Mouse (Mus musculus) limb, embryonic 15.5 days (tissue): ENCODE measurements around the gene Pla2g2c. TPM values are rescaled to one million over a fixed set of nuclear protein-coding genes. Genes with fewer than 3 reads are reported as not detected.

Source experiments
- ATAC-seq: fragments of 200-750 bp; cut with Nextera tagmentation; 2 replicates; pipeline ENCODE4 v1.8.0; 2017; ENCODE audit warnings: low read depth, moderate TSS enrichment; ENCODE audit not compliant: insufficient number of reproducible peaks, low FRiP score, low TSS enrichment
- H3K27ac ChIP-seq: fragments of 300-500 bp; sonication (generic); 2 replicates; pipeline ENCODE4 v1.5.1; 2015; ENCODE audit warnings: moderate library complexity, mild to moderate bottlenecking, inconsistent platforms
- H3K27me3 ChIP-seq: fragments of 300-500 bp; sonication (generic); 2 replicates; pipeline ENCODE4 v1.6.1; 2015; ENCODE audit warnings: inconsistent platforms
- H3K36me3 ChIP-seq: fragments of 300-500 bp; sonication (generic); 2 replicates; pipeline ENCODE4 v1.6.1; 2015; ENCODE audit warnings: inconsistent platforms
- H3K4me1 ChIP-seq: fragments of 300-500 bp; sonication (generic); 2 replicates; pipeline ENCODE4 v1.6.1; 2015; ENCODE audit warnings: inconsistent platforms
- H3K4me2 ChIP-seq: fragments of 300-500 bp; sonication (generic); 2 replicates; pipeline ENCODE4 v1.6.1; 2015; ENCODE audit warnings: mild to moderate bottlenecking, inconsistent platforms
- H3K4me3 ChIP-seq: fragments of 300-500 bp; sonication (generic); 2 replicates; pipeline ENCODE4 v1.5.1; 2015; ENCODE audit warnings: mild to moderate bottlenecking, inconsistent platforms
- H3K9ac ChIP-seq: fragments of 300-500 bp; sonication (generic); 2 replicates; pipeline ENCODE4 v1.6.1; 2015; ENCODE audit warnings: inconsistent platforms
- H3K9me3 ChIP-seq: fragments of 300-500 bp; sonication (generic); 2 replicates; pipeline ENCODE4 v1.6.1; 2016; ENCODE audit warnings: inconsistent platforms
- whole genome bisulfite sequencing: fragments of 180-500 bp; shearing (Covaris S2); methylation state at CpG from one replicate; pipeline ENCODE4 v1.1.7; 2015; 5-methylcytosine and 5-hydroxymethylcytosine counted together
- polyA plus RNA-seq: library from polyadenylated mRNA; unstranded; fragments of >200 nt; fragmentation: Nextera tagmentation; extraction: Ambion mirVana; gene quantifications from 2 replicates; pipeline ENCODE4 v1.2.1, GENCODE M21; 2015

Gene Pla2g2c
- polyA plus RNA-seq, 1 experiment from 2014 or later = not detected

DNA sequence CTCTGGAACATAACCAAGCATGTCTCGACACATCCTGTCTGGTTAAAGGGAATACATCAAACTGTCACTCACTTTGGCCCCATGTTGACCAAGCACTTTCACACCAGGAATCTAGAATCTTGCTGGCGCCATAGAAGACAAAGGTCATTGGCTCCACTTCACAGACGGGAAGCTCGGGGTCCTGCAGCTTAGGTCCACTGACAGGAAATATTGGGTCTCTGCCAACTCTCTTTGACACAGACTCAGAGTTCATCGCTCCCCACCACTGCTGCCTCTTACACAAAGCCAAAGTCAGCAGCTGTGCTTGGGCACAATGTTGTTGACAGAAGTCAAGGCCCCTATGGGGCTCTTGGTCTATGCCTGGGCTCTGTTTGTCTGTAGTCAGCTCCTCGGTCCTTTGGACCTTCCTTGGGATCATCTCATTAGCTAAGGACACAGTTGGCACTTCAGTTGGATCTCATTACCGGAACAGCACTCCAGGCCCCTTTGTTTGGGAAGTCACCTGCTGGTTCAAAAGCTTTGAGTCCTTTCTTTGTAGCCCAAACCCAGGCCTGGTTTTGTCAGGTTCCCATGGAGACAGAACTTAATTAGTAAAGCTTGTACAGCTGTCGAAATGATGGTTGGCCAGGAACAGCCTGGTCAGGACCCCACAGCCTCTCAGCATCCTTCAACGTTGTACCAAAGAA, 4.6 kb downstream of the Pla2g2c start:
- Histone ChIP-seq H3K4me2 (no peak overlapping the region), H3K4me1 (peaks cover 16% of the 10 kb centered on the region), H3K9me3 (no peaks in the 10 kb centered on the region), H3K36me3 (no peaks in the 10 kb centered on the region), H3K27me3 (peaks cover 4% of the 10 kb centered on the region; the same call in 1 of the 2 replicates), H3K27ac (no peak overlapping the region), H3K9ac (no peak overlapping the region), H3K4me3 (no peak overlapping the region)
- 51% methylated on average over 9 of the region's 9 CpGs for WGBS
- ATAC-seq = peak; percentile 27; the same call in 1 of the 2 replicates

DNA sequence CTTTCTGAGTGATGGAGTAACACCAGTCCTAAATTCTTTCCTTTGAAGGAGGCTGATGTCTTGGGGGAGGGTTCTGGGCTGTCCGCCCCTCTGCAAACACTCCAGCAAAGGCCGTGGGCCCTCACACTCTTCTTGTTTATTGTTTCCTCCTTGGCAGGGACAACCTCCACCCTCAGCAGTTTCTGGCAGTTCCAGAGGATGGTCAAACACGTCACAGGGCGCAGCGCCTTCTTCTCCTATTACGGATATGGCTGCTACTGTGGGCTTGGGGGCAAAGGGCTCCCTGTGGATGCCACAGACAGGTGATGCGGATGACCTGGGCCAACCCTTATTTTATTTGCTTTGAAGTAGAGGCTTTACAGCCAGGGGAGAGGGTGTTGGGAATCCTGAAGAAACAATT, 9.5 kb downstream of the Pla2g2c start:
- Histone ChIP-seq H3K9ac (no peak overlapping the region), H3K36me3 (no peaks in the 10 kb centered on the region)
- 53% methylated on average over 7 of the region's 7 CpGs for WGBS

DNA sequence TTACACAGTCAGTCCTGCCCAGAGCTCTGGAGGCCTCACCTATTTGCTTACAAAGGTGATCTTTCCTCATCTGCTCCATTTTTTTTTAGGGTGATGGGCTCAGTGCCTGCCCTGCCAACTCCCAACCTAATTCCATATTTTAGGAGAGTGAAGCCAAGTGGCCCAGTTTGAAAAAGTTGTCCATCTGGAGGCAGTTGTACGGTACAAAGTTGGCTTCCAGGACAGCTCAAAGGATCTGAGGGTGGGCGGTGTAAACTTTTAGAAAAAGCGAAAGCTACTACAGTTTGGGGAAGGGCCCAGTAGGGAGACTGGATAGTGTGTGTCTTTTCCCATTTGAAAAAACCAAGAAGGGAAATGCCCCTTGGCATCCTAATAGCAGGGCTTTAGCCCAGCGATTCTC, 10.3 kb downstream of the Pla2g2c start:
- no peaks in the 10 kb centered on the region for H3K27me3 ChIP-seq
- 88% methylated on average over 4 of the region's 4 CpGs for WGBS
- no peak for ATAC-seq
- no peak overlapping the region for H3K4me2 ChIP-seq
- no peak overlapping the region for H3K4me3 ChIP-seq
- no peaks in the 10 kb centered on the region for H3K36me3 ChIP-seq
- no peak overlapping the region for H3K9ac ChIP-seq
- no peaks in the 10 kb centered on the region for H3K9me3 ChIP-seq
- H3K4me1 ChIP-seq = peaks cover 17% of the 10 kb centered on the region
- no peak overlapping the region for H3K27ac ChIP-seq

More for the DNA sequence above, 9.5 kb downstream of the Pla2g2c start:
- Histone ChIP-seq H3K9me3 (no peaks in the 10 kb centered on the region), H3K4me3 (no peak overlapping the region), H3K27me3 (no peaks in the 10 kb centered on the region), H3K4me1 (peaks cover 13% of the 10 kb centered on the region), H3K27ac (no peak overlapping the region), H3K4me2 (no peak overlapping the region)
- ATAC-seq = no peak

DNA sequence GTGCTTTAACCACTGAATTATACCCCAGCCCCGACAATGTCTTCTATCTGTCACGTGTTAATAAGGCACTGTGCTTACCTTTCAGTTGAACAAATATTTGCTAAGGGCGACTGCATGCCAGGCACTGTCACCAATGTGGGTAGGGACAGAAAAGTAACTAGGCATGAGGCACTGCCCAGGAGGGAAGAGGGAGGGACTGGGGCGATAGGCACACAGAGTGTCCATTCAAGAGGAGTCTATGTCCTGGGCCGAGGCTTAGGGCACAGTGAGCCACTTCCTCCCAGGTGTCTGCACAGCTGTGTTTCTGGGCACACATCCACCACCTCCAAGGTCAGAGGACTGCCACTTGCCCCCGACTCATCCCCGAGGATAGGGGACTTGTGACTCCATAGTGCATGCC, 12.4 kb downstream of the Pla2g2c start, which contains the start of gene Ubxn10:
TSS of gene Ubxn10 (minus strand) at position 137 of the 400 bp plus-strand sequence.
- Histone ChIP-seq H3K36me3 (no peaks in the 10 kb centered on the region), H3K9ac (no peak within 1 kb of the TSS), H3K4me2 (no peak within 1 kb of the TSS), H3K9me3 (no peaks in the 10 kb centered on the region), H3K4me1 (peaks cover 17% of the 10 kb centered on the region), H3K27me3 (no peaks in the 10 kb centered on the region), H3K4me3 (no peak within 1 kb of the TSS), H3K27ac (no peak within 1 kb of the TSS)
- ATAC-seq = no peak
- 55% methylated on average over 7 of the region's 7 CpGs for WGBS

DNA sequence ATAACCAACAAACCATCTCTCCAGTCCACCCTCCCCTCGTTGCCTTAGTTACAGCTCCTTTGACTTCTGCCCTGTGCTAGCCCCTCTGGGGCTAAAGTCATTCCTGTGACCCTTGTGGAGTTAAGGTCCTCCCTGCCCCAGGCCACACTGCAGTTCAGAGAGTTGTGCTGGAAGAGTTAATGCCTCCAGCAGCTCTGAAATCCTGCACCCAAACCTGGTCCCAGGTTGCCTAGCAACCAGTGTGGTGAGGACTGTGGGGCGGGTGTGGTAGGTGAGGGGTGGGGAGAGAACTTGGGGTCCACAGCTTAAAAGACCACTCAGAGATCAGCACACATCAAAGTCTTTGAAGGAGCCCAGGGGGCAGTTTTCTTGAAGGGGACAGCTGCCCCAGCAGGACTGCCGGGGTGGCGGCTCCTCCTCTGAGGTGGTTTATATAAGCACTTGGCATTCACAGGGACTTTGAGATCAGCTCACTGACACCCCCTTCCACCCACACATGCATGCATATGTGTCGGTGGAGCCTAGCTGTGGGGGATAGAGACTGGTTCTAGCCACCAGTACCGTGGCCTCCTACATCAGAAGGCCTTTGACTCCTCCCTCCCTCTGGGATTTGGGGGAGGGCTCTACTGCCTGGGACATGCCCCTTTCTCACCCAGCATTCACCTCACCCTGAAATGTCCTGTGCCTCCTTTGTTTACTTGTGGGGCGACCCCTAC, 14.7 kb downstream of the Pla2g2c start:
- H3K4me3 ChIP-seq = no peak overlapping the region
- ATAC-seq = no peak
- H3K4me2 ChIP-seq = no peak overlapping the region
- H3K27me3 ChIP-seq = no peaks in the 10 kb centered on the region
- no peaks in the 10 kb centered on the region for H3K36me3 ChIP-seq
- WGBS = 15% methylated on average over 7 of the region's 7 CpGs
- H3K9me3 ChIP-seq = no peaks in the 10 kb centered on the region
- peaks cover 17% of the 10 kb centered on the region for H3K4me1 ChIP-seq
- no peak overlapping the region for H3K27ac ChIP-seq
- no peak overlapping the region for H3K9ac ChIP-seq

DNA sequence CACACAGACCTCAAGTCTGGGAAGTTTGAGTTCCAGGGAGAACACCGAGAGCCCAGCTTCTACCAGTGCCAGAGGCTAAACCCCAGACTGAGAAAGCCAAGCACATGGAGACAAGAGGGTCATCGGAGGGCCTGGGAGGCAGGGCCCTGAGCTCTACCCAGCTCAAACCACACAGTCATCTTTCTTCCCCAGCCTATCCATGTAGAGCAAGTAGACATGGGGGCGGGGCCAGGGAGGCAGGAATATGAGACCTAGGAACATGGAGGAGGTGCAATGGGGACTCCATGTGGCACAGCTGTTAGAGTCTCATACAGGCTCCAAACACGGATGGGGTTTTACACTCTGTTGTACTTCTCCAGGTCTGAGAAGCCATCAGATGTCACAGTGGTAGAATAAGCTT, 21.3 kb downstream of the Pla2g2c start:
- H3K27me3 ChIP-seq = no peaks in the 10 kb centered on the region
- no peak overlapping the region for H3K4me2 ChIP-seq
- H3K27ac ChIP-seq = no peak overlapping the region
- no peaks in the 10 kb centered on the region for H3K36me3 ChIP-seq
- no peak for ATAC-seq
- no peak overlapping the region for H3K4me3 ChIP-seq
- no peak overlapping the region for H3K9ac ChIP-seq
- H3K4me1 ChIP-seq = no peaks in the 10 kb centered on the region
- no peaks in the 10 kb centered on the region for H3K9me3 ChIP-seq
- 45% methylated on average over 4 of the region's 4 CpGs for WGBS

DNA sequence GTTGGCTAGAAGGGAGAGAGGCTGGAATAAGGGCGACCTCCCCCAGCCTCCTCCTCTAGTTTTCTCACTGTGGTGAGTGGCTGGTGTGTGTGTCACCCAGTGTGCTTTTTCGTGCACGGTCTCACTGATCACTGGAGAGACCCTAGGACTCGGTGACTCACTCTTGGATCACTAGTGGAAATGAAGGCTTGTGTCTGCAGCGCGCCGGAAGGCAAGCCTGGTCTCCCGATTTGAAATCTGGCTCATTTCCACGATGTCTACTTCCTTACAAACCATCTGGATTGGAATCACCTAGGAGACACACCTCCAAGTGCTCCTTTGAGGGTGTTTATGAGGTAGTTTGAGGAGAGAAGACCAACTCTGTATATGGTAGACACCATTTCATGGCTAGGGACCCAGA, 22.3 kb downstream of the Pla2g2c start:
- Histone ChIP-seq H3K4me2 (no peak overlapping the region), H3K9me3 (no peaks in the 10 kb centered on the region), H3K9ac (no peak overlapping the region), H3K36me3 (no peaks in the 10 kb centered on the region), H3K4me1 (no peaks in the 10 kb centered on the region), H3K27me3 (no peaks in the 10 kb centered on the region), H3K4me3 (no peak overlapping the region), H3K27ac (no peak overlapping the region)
- 87% methylated on average over 9 of the region's 9 CpGs for whole genome bisulfite sequencing
- no peak for ATAC-seq

DNA sequence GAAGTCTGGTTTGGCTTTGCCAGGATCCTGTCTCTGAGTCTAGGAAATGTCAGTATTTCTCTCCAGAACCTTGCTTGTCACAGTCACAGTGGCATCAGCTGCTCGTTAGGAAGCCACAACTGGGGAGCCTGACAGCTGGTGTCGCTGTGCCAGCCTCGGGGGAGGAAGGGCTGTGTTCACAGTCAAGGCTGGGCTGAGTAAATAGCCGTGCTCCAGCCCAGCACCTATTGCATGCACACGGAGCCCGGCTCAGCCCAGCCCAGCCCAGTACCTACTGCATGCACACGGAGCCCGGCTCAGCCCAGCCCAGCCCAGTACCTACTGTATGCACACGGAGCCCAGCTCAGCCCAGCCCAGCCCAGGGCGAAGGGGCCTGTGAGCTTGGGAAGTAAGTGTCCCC, 23.3 kb downstream of the Pla2g2c start:
- Histone ChIP-seq H3K9me3 (no peaks in the 10 kb centered on the region), H3K4me2 (no peak overlapping the region), H3K9ac (no peak overlapping the region), H3K4me3 (no peak overlapping the region), H3K36me3 (no peaks in the 10 kb centered on the region), H3K4me1 (no peaks in the 10 kb centered on the region), H3K27me3 (no peaks in the 10 kb centered on the region), H3K27ac (no peak overlapping the region)
- ATAC-seq = no peak
- WGBS = 63% methylated on average over 10 of the region's 10 CpGs

DNA sequence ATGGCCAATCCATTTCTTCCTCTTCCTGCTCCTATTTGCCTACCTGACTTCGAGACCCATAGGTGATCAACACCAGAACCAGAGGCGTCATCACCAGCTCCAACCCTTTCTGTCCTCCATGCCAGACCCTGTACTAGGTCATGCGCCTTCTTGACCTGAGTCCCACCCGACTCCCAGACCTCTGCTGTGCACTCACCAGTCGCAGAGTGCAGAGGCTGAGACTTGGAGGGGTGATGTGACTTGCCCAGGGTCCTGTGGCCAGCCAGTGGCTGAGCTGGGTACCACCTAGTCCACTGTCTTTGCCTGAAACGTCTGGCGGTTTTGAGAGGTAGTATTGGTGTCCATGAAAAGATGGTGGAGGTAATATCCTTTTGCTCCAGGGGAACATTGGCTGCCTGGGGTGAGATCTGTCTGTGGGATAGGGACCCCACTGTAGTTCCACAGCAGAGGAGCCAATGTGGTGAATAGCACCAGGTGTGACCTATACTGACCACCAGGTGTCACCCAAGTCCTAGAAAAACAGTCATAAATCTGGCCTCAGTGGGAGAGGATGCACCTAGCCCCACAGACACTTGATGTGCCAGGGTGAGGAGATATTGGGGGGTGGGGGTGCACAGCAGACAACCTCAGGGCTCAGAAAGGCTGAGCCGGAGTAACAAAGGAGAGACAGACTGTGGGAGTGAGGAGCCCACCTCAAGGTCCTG, 23.9 kb downstream of the Pla2g2c start:
- no peak overlapping the region for H3K4me3 ChIP-seq
- no peak overlapping the region for H3K9ac ChIP-seq
- peak; percentile 11; the same call in 1 of the 2 replicates for ATAC-seq
- no peak overlapping the region for H3K27ac ChIP-seq
- no peak overlapping the region for H3K4me2 ChIP-seq
- no peaks in the 10 kb centered on the region for H3K9me3 ChIP-seq
- no peaks in the 10 kb centered on the region for H3K36me3 ChIP-seq
- no peaks in the 10 kb centered on the region for H3K27me3 ChIP-seq
- 60% methylated on average over 8 of the region's 8 CpGs for WGBS
- H3K4me1 ChIP-seq = no peaks in the 10 kb centered on the region

DNA sequence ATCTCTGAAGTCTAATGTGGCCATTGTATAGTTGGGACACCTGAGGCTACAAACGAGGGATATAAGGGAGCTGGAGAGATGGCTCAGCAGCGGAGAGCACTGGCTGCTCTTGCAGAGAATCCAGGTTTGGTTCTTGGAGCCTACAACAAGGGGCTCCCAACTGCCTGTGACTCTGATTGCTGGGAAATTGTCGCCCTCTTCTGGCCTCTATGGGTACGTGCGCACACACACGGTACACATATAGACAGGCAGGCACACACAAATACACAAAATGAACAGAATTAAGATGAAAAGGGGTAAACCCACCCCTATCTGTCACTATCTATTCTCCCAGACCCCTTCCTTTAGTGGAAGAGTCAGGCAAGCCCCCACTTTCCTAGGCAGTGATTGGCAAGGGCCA, 28.0 kb downstream of the Pla2g2c start:
- Histone ChIP-seq H3K9me3 (no peaks in the 10 kb centered on the region), H3K4me3 (no peak overlapping the region), H3K4me2 (no peak overlapping the region), H3K27me3 (no peaks in the 10 kb centered on the region), H3K36me3 (no peaks in the 10 kb centered on the region), H3K4me1 (peaks cover 9% of the 10 kb centered on the region), H3K9ac (no peak overlapping the region), H3K27ac (no peak overlapping the region)
- 86% methylated on average over 6 of the region's 6 CpGs for WGBS
- ATAC-seq = no peak

DNA sequence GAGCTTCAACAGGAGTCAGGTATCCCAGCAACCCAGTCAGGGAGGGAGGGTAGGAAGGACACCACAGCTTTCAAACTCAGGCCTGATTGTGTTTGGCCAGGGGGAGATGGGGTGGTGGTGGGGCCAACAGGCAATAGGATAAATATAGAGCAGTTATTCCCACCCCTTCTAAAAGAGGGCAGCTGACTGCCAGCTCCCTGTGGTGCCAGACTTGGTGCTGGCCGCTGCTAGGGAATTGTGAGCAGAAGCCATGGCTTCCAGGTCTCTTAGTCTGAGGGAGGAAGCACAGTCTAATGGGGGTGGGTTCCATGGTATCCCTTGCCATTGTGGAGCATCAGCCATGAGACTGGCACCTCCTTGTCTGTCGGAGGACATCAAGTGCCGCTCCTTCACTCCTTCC, 29.0 kb downstream of the Pla2g2c start:
- H3K27ac ChIP-seq = no peak overlapping the region
- ATAC-seq = no peak
- H3K9me3 ChIP-seq = no peaks in the 10 kb centered on the region
- H3K4me1 ChIP-seq = peaks cover 9% of the 10 kb centered on the region
- no peak overlapping the region for H3K4me3 ChIP-seq
- no peak overlapping the region for H3K9ac ChIP-seq
- no peak overlapping the region for H3K4me2 ChIP-seq
- 77% methylated on average over 3 of the region's 3 CpGs for WGBS
- no peaks in the 10 kb centered on the region for H3K36me3 ChIP-seq
- no peaks in the 10 kb centered on the region for H3K27me3 ChIP-seq

DNA sequence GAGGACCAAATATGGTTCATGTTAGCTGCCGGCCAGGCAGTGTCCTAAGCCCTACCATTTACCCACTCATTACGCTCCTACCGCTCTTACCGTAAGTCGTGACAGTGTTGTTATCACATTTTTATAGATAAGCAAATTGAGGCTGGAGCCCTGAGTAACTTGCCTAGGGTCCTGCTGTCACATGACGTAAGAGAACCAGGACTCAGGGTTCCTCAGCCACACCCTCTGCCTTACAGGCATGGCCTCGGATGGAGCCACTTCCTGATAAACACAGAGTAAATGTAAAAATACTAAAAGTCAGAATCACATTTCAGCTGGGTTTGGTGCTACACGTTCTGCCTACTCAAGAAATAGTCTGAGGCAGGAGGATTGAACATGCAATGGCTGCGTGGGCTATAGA, 29.8 kb downstream of the Pla2g2c start:
- no peak for ATAC-seq
- Histone ChIP-seq H3K4me1 (peaks cover 9% of the 10 kb centered on the region), H3K4me2 (no peak overlapping the region), H3K27ac (no peak overlapping the region), H3K9me3 (no peaks in the 10 kb centered on the region), H3K4me3 (no peak overlapping the region), H3K27me3 (no peaks in the 10 kb centered on the region), H3K36me3 (no peaks in the 10 kb centered on the region), H3K9ac (no peak overlapping the region)
- WGBS = 69% methylated on average over 9 of the region's 9 CpGs
